Comparison of ENCODE assay signal across 9 mouse cellular contexts in genomic region chr13:34238646-34239290, GRCm38 (mm10).
DNase-seq lines count a peak whose midpoint lies in the region; ATAC-seq lines count a peak whose summit lies in the region.
"Had no signal": no experiment of that assay in that cellular context is flagged by ENCODE, and none has a peak within 500 bp of the region (broad histone marks: within the 10 kb centered on the region; RNA-seq: fewer than 3 reads in every experiment).

No protein-coding gene starts in this region.

- peak; percentile 81 for DNase-seq in Muller cell, postnatal 12 days (ENCODE audit: inconsistent ontology term)
- DNase-seq in embryo, embryonic 10 days (ENCODE audit: low spot score), result peak; percentile 72
- DNase-seq in hindbrain, embryonic 11.5 days (ENCODE audit: low spot score), result peak; percentile 54
- DNase-seq in spleen, postnatal 4 days (ENCODE audit: low spot score in 2 of 2), result no peak
- no peak for DNase-seq in right cerebral cortex, adult 2 months (ENCODE audit: low spot score in 2 of 2)
- DNase-seq in thymus, postnatal 4 days, result no peak
- DNase-seq: cerebellum, adult 8-10 months; right cerebral cortex, postnatal 4 days had no signal

- peak; percentile 73 for ATAC-seq in hindbrain, embryonic 11.5 days (ENCODE audit: low FRiP score)
- ATAC-seq in midbrain, embryonic 12.5 days (ENCODE audit: low FRiP score, low read depth), result peak; percentile 83

- H3K4me2 ChIP-seq in hindbrain, embryonic 11.5 days (replicated peaks; ENCODE audit: low read depth, low read length), result peak overlapping the region; percentile 19
- peak overlapping the region; percentile 40 for H3K4me2 ChIP-seq in midbrain, embryonic 12.5 days (replicated peaks)

- H3K4me1 ChIP-seq in hindbrain, embryonic 11.5 days (replicated peaks; ENCODE audit: control insufficient read depth, insufficient read depth, low read length), result peaks cover 5% of the 10 kb centered on the region; the same call in 1 of the 2 replicates
- peaks cover 57% of the 10 kb centered on the region for H3K4me1 ChIP-seq in midbrain, embryonic 12.5 days

- H3K9ac ChIP-seq in hindbrain, embryonic 11.5 days (ENCODE audit: low read depth, low read length), result no peak overlapping the region
- no peak overlapping the region for H3K9ac ChIP-seq in midbrain, embryonic 12.5 days (replicated peaks)

- no peaks in the 10 kb centered on the region for H3K9me3 ChIP-seq in hindbrain, embryonic 11.5 days (ENCODE audit: control insufficient read depth, low read length)
- H3K9me3 ChIP-seq in midbrain, embryonic 12.5 days, result no peaks in the 10 kb centered on the region

- H3K4me3 ChIP-seq in hindbrain, embryonic 11.5 days (ENCODE audit: low read depth, low read length), result no peak overlapping the region
- no peak overlapping the region for H3K4me3 ChIP-seq in midbrain, embryonic 12.5 days

- H3K36me3 ChIP-seq in hindbrain, embryonic 11.5 days (ENCODE audit: control insufficient read depth, insufficient read depth, low read length), result no peaks in the 10 kb centered on the region
- 0 out of 2 replicates have a peak, but pooled peaks cover 2% of the 10 kb centered on the region for H3K36me3 ChIP-seq in midbrain, embryonic 12.5 days

- H3K27me3 ChIP-seq in hindbrain, embryonic 11.5 days (ENCODE audit: control insufficient read depth, insufficient read depth, low read length), result no peaks in the 10 kb centered on the region
- H3K27me3 ChIP-seq in midbrain, embryonic 12.5 days, result no peaks in the 10 kb centered on the region; the same call in none of the 2 replicates

- 7% methylated on average over 14 of the region's 14 CpGs for WGBS in hindbrain, embryonic 11.5 days
- 5% methylated on average over 14 of the region's 14 CpGs for WGBS in midbrain, embryonic 12.5 days

- peak overlapping the region; percentile 84 for H3K27ac ChIP-seq in hindbrain, embryonic 11.5 days (ENCODE audit: low read depth, low read length)
- H3K27ac ChIP-seq in midbrain, embryonic 12.5 days (replicated peaks), result peak overlapping the region; percentile 89

Comparison
In these comparisons a context has a peak if more than half of its experiments do, and no peak if none do; other contexts are left out.
1. DNase-seq: peak in Muller cell, postnatal 12 days (single experiment), embryo, embryonic 10 days (single experiment) and hindbrain, embryonic 11.5 days (single experiment); none in spleen, postnatal 4 days (0 of 2), right cerebral cortex, adult 2 months (0 of 2) and thymus, postnatal 4 days (single experiment).